Mouse (Mus musculus): ENCODE results near the gene Tgm2.

- no peak for TF ChIP-seq POLR2A (IDR thresholded peaks at IDR 0.05; ENCODE audit: borderline replicate concordance, extremely low read depth, insufficient read depth, insufficient read length, poor library complexity, severe bottlenecking)
- TF ChIP-seq CTCF (IDR thresholded peaks at IDR 0.05; ENCODE audit: borderline replicate concordance, extremely low read depth, insufficient read depth, insufficient read length), result no peak
These were observed 40.1 kb upstream of the Tgm2 start for GRCm38 (mm10) chr2:158186206-158186871.

Measured in brain, embryonic 14.5 days (tissue).